Mouse (Mus musculus) lung, postnatal 25 days (tissue): ENCODE measurements around the gene Ubqln2.

ENCODE experiments used
- DNase-seq: peaks from one replicate; pipeline ENCODE4 v3.0.0; 2022; ENCODE audit warnings: low spot score

Gene Ubqln2

GRCm38 (mm10) chrX:153497688-153498516 is at the start of gene Ubqln2:
Gene Ubqln2, plus strand, starts transcription at chrX:153498227.
- DNase-seq: peak; percentile 66

- DNase-seq: no peak
These were observed 46.1 kb upstream of the Ubqln2 start for GRCm38 (mm10) chrX:153451946-153452345.

- no peak for DNase-seq
These were observed 21.2 kb upstream of the Ubqln2 start for GRCm38 (mm10) chrX:153476760-153477248.

- no peak for DNase-seq
These were observed 5.7 kb upstream of the Ubqln2 start for GRCm38 (mm10) chrX:153492326-153492725.

- DNase-seq: no peak
These were observed 752 bp downstream of the Ubqln2 start for GRCm38 (mm10) chrX:153498665-153499293.

- DNase-seq: no peak
These were observed 1.4 kb downstream of the Ubqln2 start for GRCm38 (mm10) chrX:153499294-153500046.

- no peak for DNase-seq
These were observed 2.0 kb downstream of the Ubqln2 start for GRCm38 (mm10) chrX:153500047-153500345.

GRCm38 (mm10) chrX:153505954-153506353 is 7.9 kb downstream of the Ubqln2 start:
- DNase-seq: peak; percentile 39

- DNase-seq: no peak
These were observed 17.5 kb downstream of the Ubqln2 start for GRCm38 (mm10) chrX:153515491-153515890.

GRCm38 (mm10) chrX:153528399-153528798 is 30.4 kb downstream of the Ubqln2 start:
- DNase-seq: no peak
